Mouse (Mus musculus) left cerebral cortex, postnatal 25 days (tissue): ENCODE results near the gene Cstf2t. TPM values are rescaled to one million over a fixed set of nuclear protein-coding genes. Genes with fewer than 3 reads are reported as not detected.

Experiments used
- DNase-seq, 2 experiments: peaks; one replicate each; pipeline ENCODE4 v3.0.0; 2022; ENCODE audit warnings: low spot score in 2 of 2, mixed read lengths in 1 of 2
- intact Hi-C: fragments of 180-260 bp; cut with DNase I; formaldehyde crosslinking; loops from one replicate; pipeline ENCODE4 v1.15.1; 2025
- total RNA-seq, 2 experiments: library from RNA; stranded (reverse); gene quantifications; 2 replicates each; pipeline ENCODE4 v1.2.3; 2021

The Cstf2t gene
- total RNA-seq, 2 experiments from 2014 or later, result 67.5 to 73.4 TPM

- intact Hi-C loops, result no loop called here
- DNase-seq, result no peak
These were observed 50.0 kb downstream of the Cstf2t start for GRCm38 (mm10) chr19:31132614-31133013.

GRCm38 (mm10) chr19:31136316-31136715 lies 53.7 kb downstream of the Cstf2t start:
- intact Hi-C loops, result no loop called here
- no peak for DNase-seq
